Mouse (Mus musculus): ENCODE results near the gene Fbxl21.

The Fbxl21 gene

GRCm38 (mm10) chr13:56522081-56522820 is at the start of gene Fbxl21:
Gene Fbxl21 (plus strand): TSS chr13:56522472.
- peak; percentile 95 for DNase-seq

GRCm38 (mm10) chr13:56472661-56473060 is 49.6 kb upstream of the Fbxl21 start:
- DNase-seq: no peak

GRCm38 (mm10) chr13:56475363-56475762 is 46.9 kb upstream of the Fbxl21 start:
- DNase-seq: peak; percentile 29

- DNase-seq: no peak
Measured at GRCm38 (mm10) chr13:56476790-56477189, 45.5 kb upstream of the Fbxl21 start.

- peak; percentile 73 for DNase-seq
Measured at GRCm38 (mm10) chr13:56477271-56477670, 45.0 kb upstream of the Fbxl21 start.

- DNase-seq: no peak
Measured at GRCm38 (mm10) chr13:56478027-56478426, 44.2 kb upstream of the Fbxl21 start.

- DNase-seq: no peak
Measured at GRCm38 (mm10) chr13:56482146-56482545, 40.1 kb upstream of the Fbxl21 start, which contains the start of gene Il9. Gene Il9 (minus strand): TSS chr13:56482246.

- no peak for DNase-seq
Measured at GRCm38 (mm10) chr13:56488012-56488411, 34.3 kb upstream of the Fbxl21 start.

- DNase-seq: no peak
Measured at GRCm38 (mm10) chr13:56494440-56494839, 27.8 kb upstream of the Fbxl21 start.

- no peak for DNase-seq
Measured at GRCm38 (mm10) chr13:56500132-56500531, 22.1 kb upstream of the Fbxl21 start.

- no peak for DNase-seq
Measured at GRCm38 (mm10) chr13:56500636-56501035, 21.6 kb upstream of the Fbxl21 start.

GRCm38 (mm10) chr13:56501866-56502420 is 20.3 kb upstream of the Fbxl21 start:
- no peak for DNase-seq

- DNase-seq: no peak
Measured at GRCm38 (mm10) chr13:56506871-56507496, 15.3 kb upstream of the Fbxl21 start.

GRCm38 (mm10) chr13:56509796-56510195 is 12.5 kb upstream of the Fbxl21 start:
- no peak for DNase-seq

- no peak for DNase-seq
Measured at GRCm38 (mm10) chr13:56513595-56513994, 8.7 kb upstream of the Fbxl21 start.

- DNase-seq: no peak
Measured at GRCm38 (mm10) chr13:56516311-56516710, 6.0 kb upstream of the Fbxl21 start.

- no peak for DNase-seq
Measured at GRCm38 (mm10) chr13:56516816-56517215, 5.5 kb upstream of the Fbxl21 start.

- DNase-seq: no peak
Measured at GRCm38 (mm10) chr13:56522821-56523167, 522 bp downstream of the Fbxl21 start.

GRCm38 (mm10) chr13:56526871-56527270 is 4.6 kb downstream of the Fbxl21 start:
- DNase-seq: no peak

GRCm38 (mm10) chr13:56527846-56528245 is 5.6 kb downstream of the Fbxl21 start:
- no peak for DNase-seq

GRCm38 (mm10) chr13:56528281-56528680 is 6.0 kb downstream of the Fbxl21 start:
- no peak for DNase-seq

- no peak for DNase-seq
Measured at GRCm38 (mm10) chr13:56529031-56529430, 6.8 kb downstream of the Fbxl21 start.

- DNase-seq: no peak
Measured at GRCm38 (mm10) chr13:56529685-56530084, 7.4 kb downstream of the Fbxl21 start.

- no peak for DNase-seq
Measured at GRCm38 (mm10) chr13:56534931-56535330, 12.7 kb downstream of the Fbxl21 start.
